Mouse (Mus musculus): ENCODE data around the gene Tsc1.

GRCm38 (mm10) chr2:28723912-28724311 is 82.9 kb downstream of the Tsc1 start:
- TF ChIP-seq ZNF384 (IDR thresholded peaks at IDR 0.05; ENCODE audit: low read depth, low read length) (no peak), MAFK (IDR thresholded peaks at IDR 0.05; ENCODE audit: insufficient read depth, low read depth, low read length) (no peak)

All from ES-E14 (cell line).